Mouse (Mus musculus) neutrophil, adult 5-6 weeks (primary cell): ENCODE results near the gene Psmb3. TPM values are rescaled to one million over a fixed set of nuclear protein-coding genes. Genes with fewer than 3 reads are reported as not detected.

ENCODE experiments used
- ATAC-seq: fragments of 151-379, 151-347 bp; 2 replicates; pipeline ENCODE4 v1.8.0; 2017; ENCODE audit warnings: mild to moderate bottlenecking, moderate TSS enrichment; ENCODE audit not compliant: insufficient number of reproducible peaks, poor library complexity, low FRiP score, severe bottlenecking; ENCODE audit errors: extremely low read depth
- total RNA-seq: library from RNA; stranded (forward); fragments of 200-1000 nt; gene quantifications from 2 replicates; pipeline ENCODE4 v1.2.3, GENCODE M21; 2017

Gene Psmb3
- total RNA-seq, 1 experiment from 2014 or later = 89.0 TPM

- no peak for ATAC-seq
Measured at GRCm38 (mm10) chr11:97740190-97740589, 37.0 kb downstream of the Psmb3 start.

DNA sequence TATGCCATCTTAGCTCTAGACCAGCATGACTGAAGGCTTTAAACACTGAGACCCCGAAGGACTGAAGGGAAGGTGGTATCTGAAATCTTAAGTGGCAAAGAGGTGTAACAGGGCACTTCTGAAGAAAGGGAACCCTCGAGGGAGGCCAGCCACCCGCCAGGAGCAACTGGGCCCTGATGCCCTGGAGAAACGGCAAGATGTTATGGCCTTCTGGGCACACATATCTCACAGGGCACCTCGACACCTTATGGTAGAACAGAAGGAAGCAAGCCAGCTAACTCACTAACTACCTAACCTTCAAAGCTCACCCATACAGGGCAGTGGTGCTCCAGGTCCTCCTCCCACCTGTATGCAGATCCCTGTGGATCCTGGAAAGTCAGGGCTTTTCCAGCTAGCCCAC lies 39.0 kb downstream of the Psmb3 start:
- no peak for ATAC-seq

DNA sequence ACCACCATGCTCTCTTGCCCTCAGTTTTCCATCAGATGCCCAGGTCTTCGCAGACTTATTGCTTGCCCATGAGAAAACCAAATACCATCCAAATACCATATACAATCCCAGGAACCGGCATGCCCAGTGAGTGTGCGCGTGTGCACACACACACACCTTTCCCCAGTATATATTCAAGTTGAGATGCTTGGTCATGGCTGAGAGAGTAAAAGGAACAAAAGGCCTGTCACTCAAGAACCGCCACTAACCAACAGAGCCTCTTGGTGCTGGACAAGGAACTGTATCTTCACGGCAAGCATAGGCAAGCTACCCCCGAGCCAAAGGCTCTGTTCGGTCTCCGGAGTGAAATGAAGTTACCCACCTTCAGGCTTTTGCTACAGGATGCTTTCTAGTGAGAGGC lies 39.4 kb downstream of the Psmb3 start:
- no peak for ATAC-seq

DNA sequence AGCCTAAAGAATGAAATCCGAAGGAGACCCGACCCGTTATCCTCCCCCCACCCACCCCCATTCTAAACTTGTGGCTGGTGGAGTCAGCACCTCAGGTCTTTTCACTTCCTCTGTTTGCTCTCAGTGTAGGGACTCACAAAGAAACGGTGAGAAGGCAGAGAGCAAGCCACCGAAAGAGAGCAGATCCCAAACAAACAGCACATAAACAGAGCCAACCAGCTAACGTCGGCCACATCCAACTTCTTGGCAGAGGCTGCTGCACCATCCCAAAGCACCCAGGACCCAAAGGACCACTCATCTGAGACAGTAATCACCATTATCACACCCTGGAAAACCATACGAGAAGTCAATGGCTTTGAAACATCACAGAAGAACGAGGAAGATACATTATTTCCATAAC lies 40.2 kb downstream of the Psmb3 start:
- no peak for ATAC-seq

- no peak for ATAC-seq
Measured at GRCm38 (mm10) chr11:97744063-97744717, 41.0 kb downstream of the Psmb3 start, which contains the start of gene Pip4k2b. Pip4k2b (minus strand) TSS chr11:97744704.

DNA sequence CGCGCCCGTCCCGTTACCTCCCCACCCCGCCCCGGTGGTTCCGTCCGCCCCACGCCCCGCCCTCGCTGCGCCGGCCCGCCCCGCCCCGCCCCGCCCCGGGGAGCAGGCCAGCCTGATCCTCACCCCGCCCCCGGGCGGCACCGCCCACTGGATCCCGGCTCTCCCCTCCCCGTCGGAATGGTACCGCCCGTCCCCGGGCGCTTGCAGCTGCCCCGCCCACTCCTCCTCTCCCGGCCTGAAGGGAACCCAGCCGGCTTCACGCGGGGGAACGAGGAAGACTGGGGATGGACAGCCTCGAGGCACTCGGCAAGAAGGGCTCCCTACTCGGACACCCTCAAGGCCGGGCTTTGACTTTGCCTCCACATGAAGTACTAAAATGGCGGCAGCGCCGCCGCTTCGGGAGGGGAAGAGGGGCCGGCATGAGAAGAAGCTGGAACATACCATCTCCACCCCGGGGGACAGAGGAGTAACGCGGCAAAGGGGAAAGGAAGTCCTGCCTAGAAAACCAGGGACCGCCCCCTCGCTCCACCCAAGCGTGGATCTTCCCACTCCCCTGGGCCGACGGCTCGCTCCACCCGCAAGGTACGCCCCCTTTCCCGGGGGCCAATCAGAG lies 41.6 kb downstream of the Psmb3 start:
- ATAC-seq = peak; percentile 81

- ATAC-seq = no peak
Measured at GRCm38 (mm10) chr11:97745331-97745721, 42.1 kb downstream of the Psmb3 start.

DNA sequence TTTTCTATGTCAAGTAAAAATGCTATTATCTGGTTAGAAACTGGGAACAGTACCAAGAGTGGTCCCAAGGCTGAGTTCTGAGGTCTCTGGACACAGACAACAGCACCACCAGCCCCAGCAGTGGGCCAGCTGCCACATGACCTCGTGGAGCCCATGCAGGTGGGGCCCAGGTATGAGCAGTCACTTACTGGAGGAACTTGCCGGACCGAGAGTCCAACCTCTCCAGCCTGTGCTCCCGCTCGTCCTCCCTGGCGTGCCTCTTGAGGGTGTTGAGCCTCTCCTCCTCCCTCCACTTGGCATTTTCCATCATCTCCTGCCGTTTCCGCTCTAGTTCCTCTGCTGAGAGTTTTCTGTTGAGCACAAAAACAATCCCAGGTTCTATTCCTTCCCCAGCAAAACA lies 44.6 kb downstream of the Psmb3 start:
- ATAC-seq = no peak

GRCm38 (mm10) chr11:97748496-97748895 lies 45.3 kb downstream of the Psmb3 start:
- no peak for ATAC-seq

DNA sequence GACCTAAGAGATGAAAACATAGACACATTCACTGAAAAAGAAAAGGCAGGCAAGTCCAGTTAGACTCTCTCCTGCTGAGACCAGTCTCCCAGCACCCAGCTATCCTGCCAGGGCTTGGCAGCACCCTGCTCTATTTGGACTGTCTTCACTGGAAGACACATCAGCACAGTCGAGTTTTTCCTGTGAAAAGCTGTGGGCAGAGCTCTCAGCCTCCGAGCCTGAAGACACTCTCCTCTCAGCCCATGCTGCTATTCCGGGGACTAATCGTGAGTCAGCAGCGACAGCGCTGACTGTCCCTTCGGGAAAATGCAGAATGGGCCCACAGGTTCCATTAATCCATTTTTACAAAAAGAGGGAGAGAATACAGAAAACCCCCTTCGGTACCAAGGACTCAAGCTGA lies 50.1 kb downstream of the Psmb3 start:
- ATAC-seq = no peak

- no peak for ATAC-seq
Measured at GRCm38 (mm10) chr11:97758125-97758524, 54.9 kb downstream of the Psmb3 start.

DNA sequence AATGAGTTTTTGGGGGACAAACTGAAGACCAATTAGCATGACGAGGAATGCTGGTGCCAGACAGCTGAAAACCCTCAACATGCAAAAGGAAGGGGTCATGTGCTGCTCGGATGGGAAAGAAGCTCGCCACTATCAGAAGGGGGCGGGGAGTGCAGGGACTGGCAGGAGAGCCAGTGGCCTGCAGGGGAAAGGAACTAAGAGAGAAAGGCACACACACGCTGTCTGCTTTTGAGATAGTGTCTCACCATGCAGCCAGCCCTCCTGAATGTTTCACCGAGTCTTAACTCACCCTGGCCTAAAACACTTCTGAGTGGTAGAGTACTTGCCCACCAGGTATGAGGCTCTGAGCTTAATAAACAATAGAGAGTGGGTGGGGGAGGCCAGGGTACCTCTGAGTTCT lies 55.7 kb downstream of the Psmb3 start:
- ATAC-seq = no peak

DNA sequence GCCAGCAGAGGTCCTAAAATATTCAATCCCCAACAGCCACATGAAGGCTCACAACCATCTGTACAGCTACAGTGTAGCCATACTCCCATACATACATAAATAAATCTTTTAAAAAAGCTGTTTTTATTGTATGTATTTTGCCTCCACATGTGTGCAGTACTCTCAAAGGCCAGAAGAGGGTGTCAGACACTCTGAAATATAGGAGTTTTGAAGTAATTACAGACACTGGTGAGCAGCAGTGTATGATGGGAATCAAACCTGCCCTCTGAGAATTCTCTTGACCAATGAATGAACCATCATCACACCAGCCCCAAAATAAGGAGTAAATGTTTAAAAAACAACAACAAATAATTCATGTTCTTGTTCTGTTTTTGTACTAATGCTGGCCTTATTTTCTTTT lies 58.4 kb downstream of the Psmb3 start:
- ATAC-seq = no peak

Other genes with a start within 250 kb of the Psmb3 start
- 0.23 TPM in 1 of 2 replicates, not detected in the other for gene 4933428G20Rik, start 203.1 kb upstream of the Psmb3 start, total RNA-seq
- 0.12 TPM in 1 of 2 replicates, not detected in the other for gene Srcin1, start 127.2 kb upstream of the Psmb3 start, total RNA-seq
- gene Epop, start 73.7 kb upstream of the Psmb3 start, total RNA-seq = 0.35 and 0.61 TPM in 2 replicates
- 63.2 and 69.2 TPM in 2 replicates for gene Mllt6, start 40.0 kb upstream of the Psmb3 start, total RNA-seq
- 7.2 and 13.5 TPM in 2 replicates for gene Cisd3, start 17.6 kb upstream of the Psmb3 start, total RNA-seq
- gene Pcgf2, start 2.9 kb upstream of the Psmb3 start, total RNA-seq = not detected in 2 replicates
- 29.0 and 30.6 TPM in 2 replicates for gene Pip4k2b, start 41.3 kb downstream of the Psmb3 start, total RNA-seq
- 35.0 and 41.2 TPM in 2 replicates for gene Cwc25, start 63.2 kb downstream of the Psmb3 start, total RNA-seq
- 0.81 and 2.7 TPM in 2 replicates for gene 1700001P01Rik, start 72.5 kb downstream of the Psmb3 start, total RNA-seq
- gene Rpl23, start 79.0 kb downstream of the Psmb3 start, total RNA-seq = 1,248 and 1,304 TPM in 2 replicates
- 257 and 315 TPM in 2 replicates for gene Lasp1, start 95.6 kb downstream of the Psmb3 start, total RNA-seq
- gene B230217C12Rik, start 137.4 kb downstream of the Psmb3 start, total RNA-seq = 0.47 and 1.2 TPM in 2 replicates
- 1.0 and 2.3 TPM in 2 replicates for gene Fbxo47, start 180.8 kb downstream of the Psmb3 start, total RNA-seq